Mouse (Mus musculus): ENCODE results near the gene Tmem151b. TPM values are rescaled to one million over a fixed set of nuclear protein-coding genes. Genes with fewer than 3 reads are reported as not detected.

The Tmem151b gene
- total RNA-seq (2014; fragmentation: Nextera tagmentation) (not detected in 2 replicates), total RNA-seq (2017) (not detected in 2 replicates)

- no peak for ATAC-seq (replicated peaks; ENCODE audit: low FRiP score, low TSS enrichment, poor library complexity, severe bottlenecking)
Measured at GRCm38 (mm10) chr17:45549617-45550181, at the start of gene Tmem151b. Gene Tmem151b (minus strand): TSS chr17:45549677.

- ATAC-seq (replicated peaks; ENCODE audit: low FRiP score, low TSS enrichment, poor library complexity, severe bottlenecking): no peak
Measured at GRCm38 (mm10) chr17:45598891-45599290, 49.4 kb upstream of the Tmem151b start.

GRCm38 (mm10) chr17:45598376-45598775, 48.9 kb upstream of the Tmem151b start:
- ATAC-seq (replicated peaks; ENCODE audit: low FRiP score, low TSS enrichment, poor library complexity, severe bottlenecking): no peak

DNA sequence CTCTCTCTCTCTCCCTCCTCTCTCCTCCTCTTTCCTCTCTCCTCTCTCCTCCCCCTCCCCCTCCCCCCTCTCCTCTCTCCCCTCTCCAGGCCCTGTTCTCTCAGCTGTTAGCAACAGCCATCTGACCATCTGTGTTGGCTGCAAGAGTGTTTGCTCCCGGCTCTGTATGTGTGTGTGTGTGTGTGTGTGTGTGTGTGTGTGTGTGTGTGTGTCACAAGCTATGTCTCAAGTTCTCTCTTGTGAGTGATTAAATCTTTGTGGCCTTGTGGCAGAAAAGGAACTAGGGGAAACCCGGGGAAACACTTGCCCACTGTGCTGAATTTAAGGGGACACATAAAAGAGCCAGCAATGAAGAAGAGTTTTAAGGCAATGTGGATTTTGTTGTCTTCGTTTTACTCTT, 48.3 kb upstream of the Tmem151b start:
- ATAC-seq (replicated peaks; ENCODE audit: low FRiP score, low TSS enrichment, poor library complexity, severe bottlenecking): no peak

DNA sequence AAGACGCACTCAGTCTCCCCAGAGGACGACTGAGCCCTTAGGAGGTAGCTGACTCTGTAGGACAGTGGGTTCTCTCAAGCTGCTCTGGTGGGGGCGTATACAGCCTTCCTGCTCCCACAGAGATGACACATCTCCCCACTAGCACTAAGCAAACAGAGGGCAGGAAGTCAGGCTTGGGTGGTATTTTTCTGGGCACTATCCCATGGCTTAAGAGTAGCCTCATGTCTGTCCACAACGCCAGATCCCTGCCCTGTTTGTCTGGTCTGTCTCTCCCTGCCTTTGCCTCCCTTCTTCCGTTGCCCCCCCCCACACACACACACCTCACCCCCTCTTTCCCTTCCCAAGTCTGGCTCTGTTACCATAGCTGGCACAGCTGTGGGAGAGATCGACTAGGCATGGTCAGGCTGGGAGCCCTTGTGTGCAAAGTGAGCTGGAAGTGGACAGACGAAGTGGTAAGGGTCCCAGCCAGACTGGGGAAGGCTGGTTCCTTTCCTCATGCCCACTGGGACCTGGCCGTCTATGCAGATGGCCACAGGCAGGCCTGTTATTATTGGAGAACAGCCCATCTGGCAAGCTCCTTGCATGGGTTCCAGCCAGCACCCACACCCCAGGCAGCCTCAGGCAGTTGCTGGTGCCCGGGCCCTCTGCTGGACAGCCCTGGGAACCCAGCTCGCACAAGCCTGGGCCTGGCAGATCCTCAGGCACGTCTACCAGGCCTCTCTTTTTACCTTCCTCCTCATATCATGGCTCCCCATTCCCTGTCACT, 47.3 kb upstream of the Tmem151b start:
- ATAC-seq (replicated peaks; ENCODE audit: low FRiP score, low TSS enrichment, poor library complexity, severe bottlenecking): peak; percentile 69

GRCm38 (mm10) chr17:45595736-45596390, 46.4 kb upstream of the Tmem151b start:
- no peak for ATAC-seq (replicated peaks; ENCODE audit: low FRiP score, low TSS enrichment, poor library complexity, severe bottlenecking)

- peak; percentile 27 for ATAC-seq (replicated peaks; ENCODE audit: low FRiP score, low TSS enrichment, poor library complexity, severe bottlenecking)
Measured at GRCm38 (mm10) chr17:45594881-45595735, 45.6 kb upstream of the Tmem151b start.

DNA sequence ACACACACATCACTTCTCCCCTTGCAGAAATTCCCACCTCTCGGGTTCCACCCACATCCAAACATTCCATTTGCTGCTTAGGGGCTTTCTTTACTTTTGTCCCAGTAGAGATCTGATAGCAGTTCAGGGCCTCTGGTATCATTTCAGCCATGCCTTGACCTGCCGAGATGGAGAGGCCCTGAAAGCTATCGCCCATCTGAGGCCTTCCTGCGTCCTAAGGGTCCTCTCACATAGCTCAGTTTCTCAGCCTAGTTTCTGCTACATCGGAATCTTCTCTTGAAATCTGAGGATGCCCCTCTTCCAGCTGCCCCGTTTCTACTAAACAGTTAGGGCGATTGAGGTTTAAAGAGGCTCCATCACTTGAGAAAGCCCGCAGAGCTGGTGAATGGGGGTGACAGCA, 44.7 kb upstream of the Tmem151b start:
- ATAC-seq (replicated peaks; ENCODE audit: low FRiP score, low TSS enrichment, poor library complexity, severe bottlenecking): no peak

GRCm38 (mm10) chr17:45593479-45593878, 44.0 kb upstream of the Tmem151b start:
- peak; percentile 60 for ATAC-seq (replicated peaks; ENCODE audit: low FRiP score, low TSS enrichment, poor library complexity, severe bottlenecking)

GRCm38 (mm10) chr17:45592606-45593431, 43.3 kb upstream of the Tmem151b start:
- ATAC-seq (replicated peaks; ENCODE audit: low FRiP score, low TSS enrichment, poor library complexity, severe bottlenecking): peak; percentile 49

DNA sequence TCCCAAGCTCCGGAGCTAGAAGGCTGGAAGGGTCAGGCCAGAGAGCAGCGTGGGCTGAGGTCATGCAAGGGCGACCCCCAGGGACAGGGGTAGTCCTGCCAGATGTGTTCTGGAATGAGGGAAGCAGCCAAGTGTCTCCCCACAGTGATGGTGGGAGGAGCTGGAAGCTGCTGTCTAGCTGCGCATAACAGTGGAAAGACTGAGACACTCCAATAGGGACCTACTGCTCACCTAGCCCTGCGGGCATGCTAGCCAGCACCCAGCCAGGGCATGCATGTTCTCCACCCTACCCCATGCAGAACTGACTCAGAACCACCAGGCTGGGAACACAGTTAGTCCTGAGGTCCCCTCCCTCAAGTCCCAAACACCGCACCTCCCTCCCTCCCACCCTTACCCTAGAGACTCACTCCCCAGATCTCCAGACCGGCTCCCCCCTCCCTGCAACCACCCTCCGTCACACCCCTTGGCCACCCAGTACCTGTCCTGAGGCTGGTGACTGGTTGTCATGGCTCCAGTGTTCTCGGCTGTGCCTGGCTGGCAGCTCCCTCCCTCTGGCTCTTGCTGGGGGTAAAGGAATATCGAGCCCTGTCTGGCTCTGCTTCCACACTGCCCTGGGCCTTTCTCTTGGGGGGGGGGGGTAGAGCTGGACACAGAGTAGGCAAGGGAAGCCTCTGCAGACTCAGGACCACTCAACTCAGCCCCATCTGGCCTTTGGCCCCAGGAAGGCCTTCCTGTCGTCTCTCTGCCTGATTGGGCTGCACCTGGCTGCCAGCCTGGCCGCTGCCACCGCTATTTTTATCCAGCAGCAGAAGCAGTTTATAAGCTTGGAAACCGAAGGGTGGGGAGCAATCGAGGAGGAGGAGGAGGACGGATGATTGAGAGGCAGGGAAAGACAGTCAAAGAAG, 42.5 kb upstream of the Tmem151b start:
- no peak for ATAC-seq (replicated peaks; ENCODE audit: low FRiP score, low TSS enrichment, poor library complexity, severe bottlenecking)

GRCm38 (mm10) chr17:45590410-45590809, 40.9 kb upstream of the Tmem151b start:
- ATAC-seq (replicated peaks; ENCODE audit: low FRiP score, low TSS enrichment, poor library complexity, severe bottlenecking): no peak

GRCm38 (mm10) chr17:45589844-45590243, 40.4 kb upstream of the Tmem151b start:
- ATAC-seq (replicated peaks; ENCODE audit: low FRiP score, low TSS enrichment, poor library complexity, severe bottlenecking): no peak

DNA sequence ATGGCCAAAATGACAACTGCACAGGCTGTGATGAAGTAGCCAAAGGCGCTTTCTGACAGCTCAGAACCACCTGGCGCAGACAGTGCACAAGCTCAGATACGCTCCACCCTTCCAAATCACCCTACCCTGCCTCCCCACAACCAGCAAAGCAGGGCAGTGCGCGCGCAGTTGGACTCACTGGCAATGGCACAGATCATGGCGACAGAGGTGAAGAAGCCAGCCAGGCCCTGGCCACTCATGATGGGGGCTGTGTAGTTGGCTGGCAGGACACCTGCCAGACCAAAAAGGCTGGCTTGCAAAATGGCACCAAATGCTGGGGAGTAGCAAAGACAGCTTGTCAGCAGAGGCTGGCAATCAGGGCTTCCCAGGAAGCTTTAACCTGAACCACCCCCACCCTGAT, 39.8 kb upstream of the Tmem151b start:
- no peak for ATAC-seq (replicated peaks; ENCODE audit: low FRiP score, low TSS enrichment, poor library complexity, severe bottlenecking)

- no peak for ATAC-seq (replicated peaks; ENCODE audit: low FRiP score, low TSS enrichment, poor library complexity, severe bottlenecking)
Measured at GRCm38 (mm10) chr17:45588370-45588769, 38.9 kb upstream of the Tmem151b start.

DNA sequence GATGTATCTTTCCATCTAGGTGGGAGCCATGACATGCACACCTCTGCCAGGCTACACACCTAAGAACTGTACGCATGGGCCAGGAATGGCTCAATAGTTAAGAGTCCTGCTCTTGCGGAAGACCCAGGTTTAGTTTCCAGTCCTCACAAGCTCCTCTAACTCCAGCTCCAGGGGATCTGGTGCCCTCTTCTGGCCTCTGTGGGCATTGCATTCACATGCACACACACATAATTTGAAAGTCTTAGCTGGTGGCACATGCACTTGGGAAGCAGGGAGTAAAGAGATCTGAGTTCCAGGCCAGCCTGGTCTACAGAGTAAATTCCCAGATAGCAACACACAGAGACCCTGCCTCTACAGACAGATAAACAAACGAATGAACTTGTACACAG, 37.0 kb upstream of the Tmem151b start:
- ATAC-seq (replicated peaks; ENCODE audit: low FRiP score, low TSS enrichment, poor library complexity, severe bottlenecking): no peak

- ATAC-seq (replicated peaks; ENCODE audit: low FRiP score, low TSS enrichment, poor library complexity, severe bottlenecking): no peak
Measured at GRCm38 (mm10) chr17:45585725-45586448, 36.4 kb upstream of the Tmem151b start.
